Mouse (Mus musculus) T-cell, adult 66 days (primary cell): ENCODE results near the gene Cdv3. TPM values are rescaled to one million over a fixed set of nuclear protein-coding genes. Genes with fewer than 3 reads are reported as not detected.

Source experiments
- total RNA-seq, 2 experiments: library from RNA; stranded (reverse); gene quantifications; 3 replicates in 1 of 2; 4 replicates in 1 of 2; pipeline ENCODE4 v1.2.4; 2023

Gene Cdv3
- total RNA-seq, result 100 to 1,000 TPM in 1 of 2 experiments, 10 to 100 TPM in 1; 95.3 to 108 TPM

DNA sequence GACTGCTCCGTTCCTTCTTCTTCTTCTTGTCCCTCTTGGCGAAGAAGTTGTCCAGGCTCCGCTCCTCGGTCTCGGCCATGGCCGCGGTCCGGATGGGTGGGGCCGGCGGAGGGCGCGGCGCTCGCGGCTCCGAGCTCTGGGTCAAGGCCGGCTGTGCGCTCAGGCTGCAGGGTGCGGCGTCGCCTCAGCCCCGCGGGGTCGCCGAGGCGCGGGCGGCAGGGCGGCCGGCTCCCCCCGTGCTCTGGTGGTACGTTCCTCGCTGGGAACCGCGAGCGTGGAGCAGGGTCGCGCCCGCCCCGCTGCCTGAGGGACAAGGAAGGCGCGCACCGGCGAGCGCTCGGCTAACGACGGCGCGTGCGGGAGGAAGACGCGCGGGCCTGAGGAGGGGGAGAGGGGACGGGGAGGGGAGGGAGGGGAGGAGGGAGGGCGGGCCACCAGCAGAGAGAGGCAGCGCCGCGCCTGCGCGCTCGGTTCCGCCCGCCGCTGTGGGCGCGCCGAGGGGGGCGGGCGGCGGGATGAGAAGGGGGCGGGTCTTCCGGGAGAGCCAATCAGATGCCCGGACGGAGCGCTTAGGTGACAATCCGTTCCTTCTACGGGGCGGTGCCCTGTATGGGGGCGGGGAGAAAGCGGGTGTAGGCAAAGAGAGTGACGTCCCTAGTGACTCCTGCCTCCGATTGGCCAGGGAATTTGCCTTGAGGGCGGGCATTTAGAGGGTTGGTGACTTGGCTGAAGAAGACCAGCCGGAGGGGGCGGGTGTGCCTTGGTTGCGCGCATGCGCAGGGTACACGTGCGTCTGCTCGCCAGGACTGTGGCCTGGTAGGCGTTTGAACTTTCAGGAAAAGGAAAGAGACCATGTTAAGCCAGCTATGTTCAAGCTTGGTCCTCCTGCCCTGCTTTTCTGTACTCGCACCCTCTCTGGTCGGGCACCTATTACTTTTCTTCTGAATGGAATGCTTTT is at the start of gene Cdv3:
Cdv3 (minus strand) TSS at position 551 of the 958 bp plus-strand sequence.

DNA sequence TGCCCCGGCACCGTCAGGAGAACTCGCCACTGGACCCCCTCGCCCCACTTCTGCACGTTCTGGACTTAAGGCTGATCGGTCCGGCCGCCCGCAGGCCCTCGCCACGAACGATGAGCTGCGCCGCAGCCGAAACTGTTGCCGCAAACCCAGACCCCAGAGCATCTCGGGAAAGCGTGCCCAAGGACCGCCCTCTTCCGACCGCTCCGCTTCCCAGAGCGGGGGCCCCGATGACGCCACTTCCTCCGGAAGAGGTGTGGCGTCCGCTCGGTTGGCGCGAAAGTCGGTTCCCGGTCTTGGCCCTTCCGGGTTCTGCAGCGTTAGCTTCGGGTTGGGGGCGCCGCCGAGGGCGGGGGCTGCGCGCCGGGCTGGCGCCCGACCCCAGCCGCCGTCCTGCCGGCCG is 60.7 kb downstream of the Cdv3 start, which contains the start of the genes 1300017J02Rik and Topbp1:
1300017J02Rik (minus strand) TSS at position 156 of the 400 bp plus-strand sequence.
Topbp1 (plus strand) TSS at position 289 of the 400 bp plus-strand sequence.

Other genes starting within 250 kb of the Cdv3 start
- gene Srprb, start 163.7 kb downstream of the Cdv3 start, total RNA-seq, result 10 to 100 TPM; 24.8 to 25.6 TPM
- not detected for gene Gm20425, start 135.5 kb downstream of the Cdv3 start, total RNA-seq
- gene Trf, start 135.4 kb downstream of the Cdv3 start, total RNA-seq, result 10 to 100 TPM; 12.8 to 14.0 TPM
- 1 to 10 TPM in 1 of 2 experiments, not detected in 1; 3.0 TPM for gene 1300017J02Rik, start 60.8 kb downstream of the Cdv3 start, total RNA-seq
- gene Topbp1, start 60.6 kb downstream of the Cdv3 start, total RNA-seq, result 10 to 100 TPM; 79.2 to 84.5 TPM
- 1 to 10 TPM in 1 of 2 experiments, not detected in 1; 1.0 TPM for gene Bfsp2, start 114.6 kb upstream of the Cdv3 start, total RNA-seq